Mouse (Mus musculus): ENCODE results near the gene 1700001C02Rik. TPM values are rescaled to one million over a fixed set of nuclear protein-coding genes. Genes with fewer than 3 reads are reported as not detected.

Gene 1700001C02Rik
- polyA plus RNA-seq, 1 experiment, result 474 TPM

DNA sequence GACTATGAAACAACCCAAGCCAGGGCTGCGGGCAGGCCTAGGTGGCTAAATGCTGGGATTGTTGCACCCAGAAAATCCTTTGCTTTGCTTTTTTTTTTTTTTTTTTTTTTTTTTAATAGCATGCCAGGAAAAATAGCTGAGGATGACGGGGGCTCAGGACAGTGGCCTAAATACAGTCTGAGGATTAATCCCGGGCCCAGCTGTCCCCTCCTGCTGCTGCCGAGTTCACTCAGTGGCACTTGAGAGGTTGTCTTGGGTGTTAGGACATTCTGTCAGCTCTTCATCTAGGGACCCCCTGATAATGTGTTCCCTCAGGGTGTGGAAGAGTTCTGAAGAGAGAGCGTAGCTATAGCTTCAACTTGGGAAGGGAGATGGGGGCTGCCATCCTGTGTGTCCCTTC lies 61.3 kb downstream of the 1700001C02Rik start:
- H3K4me1 ChIP-seq (ENCODE audit: control insufficient read depth, insufficient read depth, low read length), result no peaks in the 10 kb centered on the region
- no peaks in the 10 kb centered on the region for H3K36me3 ChIP-seq (ENCODE audit: control insufficient read depth, insufficient read depth, low read length)
- no peaks in the 10 kb centered on the region for H3K27me3 ChIP-seq (ENCODE audit: control insufficient read depth, insufficient read depth, low read length)
- TF ChIP-seq POLR2A (IDR thresholded peaks at IDR 0.05; ENCODE audit: control insufficient read depth, low read depth, low read length), result no peak
- no peak for TF ChIP-seq CTCF (IDR thresholded peaks at IDR 0.05; ENCODE audit: control insufficient read depth, insufficient read depth, insufficient replicate concordance, low read depth, low read length)
- no peak overlapping the region for H3K27ac ChIP-seq (ENCODE audit: control insufficient read depth, insufficient read depth, low read depth, low read length)
- H3K4me3 ChIP-seq (ENCODE audit: control insufficient read depth, low read depth, low read length), result no peak overlapping the region

DNA sequence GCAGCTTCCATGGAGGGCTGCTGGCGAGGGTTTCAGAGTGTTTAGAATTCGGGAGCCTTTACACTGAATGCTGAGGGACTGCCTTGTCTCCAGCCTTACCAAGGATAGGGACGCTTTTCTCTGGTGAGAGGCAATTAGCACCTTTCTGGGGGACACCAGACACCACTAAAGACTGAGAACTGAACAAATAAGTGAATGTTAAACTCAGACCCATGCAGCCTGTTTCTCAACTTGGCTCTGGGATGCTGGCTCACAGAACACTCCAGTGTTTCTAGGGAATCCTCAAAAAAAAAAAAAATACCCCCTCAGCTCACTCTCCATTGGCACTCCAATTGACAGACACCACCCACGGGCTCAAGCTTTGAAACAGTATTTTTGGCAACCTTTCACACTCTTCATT lies 63.1 kb downstream of the 1700001C02Rik start:
- H3K4me3 ChIP-seq (ENCODE audit: control insufficient read depth, low read depth, low read length), result no peak overlapping the region
- no peak for TF ChIP-seq CTCF (IDR thresholded peaks at IDR 0.05; ENCODE audit: control insufficient read depth, insufficient read depth, insufficient replicate concordance, low read depth, low read length)
- TF ChIP-seq POLR2A (IDR thresholded peaks at IDR 0.05; ENCODE audit: control insufficient read depth, low read depth, low read length), result no peak
- H3K36me3 ChIP-seq (ENCODE audit: control insufficient read depth, insufficient read depth, low read length), result no peaks in the 10 kb centered on the region
- H3K27me3 ChIP-seq (ENCODE audit: control insufficient read depth, insufficient read depth, low read length), result no peaks in the 10 kb centered on the region
- H3K27ac ChIP-seq (ENCODE audit: control insufficient read depth, insufficient read depth, low read depth, low read length), result no peak overlapping the region
- no peaks in the 10 kb centered on the region for H3K4me1 ChIP-seq (ENCODE audit: control insufficient read depth, insufficient read depth, low read length)

Other genes starting within 250 kb of the 1700001C02Rik start
- 65.4 and 74.1 TPM in 2 replicates for gene Selenoi, start 233.5 kb upstream of the 1700001C02Rik start, polyA plus RNA-seq (2012; rRNA removed)
- gene Drc1, start 184.7 kb upstream of the 1700001C02Rik start, polyA plus RNA-seq (2012; rRNA removed), result 27.1 and 28.7 TPM in 2 replicates
- gene Otof, start 4.1 kb upstream of the 1700001C02Rik start, polyA plus RNA-seq (2012; rRNA removed), result 0.23 and 0.60 TPM in 2 replicates
- 95.4 and 97.7 TPM in 2 replicates for gene Cib4, start 79.8 kb downstream of the 1700001C02Rik start, polyA plus RNA-seq (2012; rRNA removed)
- 0.77 and 0.95 TPM in 2 replicates for gene Kcnk3, start 122.1 kb downstream of the 1700001C02Rik start, polyA plus RNA-seq (2012; rRNA removed)
- gene Slc35f6, start 181.9 kb downstream of the 1700001C02Rik start, polyA plus RNA-seq (2012; rRNA removed), result 29.4 TPM in 2 replicates
- 5.8 and 6.3 TPM in 2 replicates for gene Cenpa, start 200.7 kb downstream of the 1700001C02Rik start, polyA plus RNA-seq (2012; rRNA removed)
- gene Dpysl5, start 245.5 kb downstream of the 1700001C02Rik start, polyA plus RNA-seq (2012; rRNA removed), result 73.0 and 78.9 TPM in 2 replicates